In the genomic region with DNA sequence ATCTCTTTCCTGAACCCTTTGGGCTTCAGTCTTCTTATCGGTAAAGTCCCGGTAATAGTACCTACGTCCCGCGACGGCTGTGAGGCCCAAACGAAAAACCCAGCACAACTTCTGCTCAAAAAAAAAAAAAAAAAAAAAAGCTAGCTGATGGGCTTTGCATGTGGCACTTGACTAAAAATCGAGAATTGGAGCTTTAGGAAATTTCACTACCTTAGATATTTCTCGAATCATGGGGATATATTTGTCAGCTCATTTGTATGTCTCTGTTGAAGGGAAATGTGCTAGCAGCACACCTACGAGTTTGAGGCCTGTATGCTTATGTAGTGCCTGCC, we compare ENCODE assay signal across 8 mouse cellular contexts. TPM values are rescaled to one million over a fixed set of nuclear protein-coding genes. Genes with fewer than 3 reads are reported as not detected.
A peak's percentile ranks its signal among the peaks of the same experiment; 100 is the strongest.
DNase-seq lines count a peak whose midpoint lies in the region; ATAC-seq and TF ChIP-seq lines count a peak whose summit lies in the region.

No protein-coding gene starts in this region.

- peaks cover 34% of the 10 kb centered on the region for H3K4me1 ChIP-seq in heart, embryonic 13.5 days
- no peaks in the 10 kb centered on the region for H3K4me1 ChIP-seq in ES-Bruce4 (ENCODE audit: control insufficient read depth, insufficient read depth, low read length)
- H3K4me1 ChIP-seq in forebrain, embryonic 15.5 days = peaks cover 21% of the 10 kb centered on the region

- TF ChIP-seq CTCF in ES-Bruce4 (IDR thresholded peaks at IDR 0.05; ENCODE audit: low read depth, low read length) = no peak

- no peaks in the 10 kb centered on the region for H3K27me3 ChIP-seq in heart, embryonic 13.5 days (replicated peaks)
- no peaks in the 10 kb centered on the region for H3K27me3 ChIP-seq in ES-Bruce4 (ENCODE audit: control insufficient read depth, insufficient read depth, low read length, poor library complexity, severe bottlenecking)
- no peaks in the 10 kb centered on the region for H3K27me3 ChIP-seq in forebrain, embryonic 15.5 days

- H3K36me3 ChIP-seq in heart, embryonic 13.5 days = peaks cover 20% of the 10 kb centered on the region
- H3K36me3 ChIP-seq in ES-Bruce4 (ENCODE audit: control insufficient read depth, insufficient read depth, low read length, poor library complexity, severe bottlenecking) = peaks cover 7% of the 10 kb centered on the region
- no peaks in the 10 kb centered on the region; the same call in 1 of the 2 replicates for H3K36me3 ChIP-seq in forebrain, embryonic 15.5 days
- no peaks in the 10 kb centered on the region for H3K36me3 ChIP-seq in macrophage (ENCODE audit: inconsistent target)

- H3K9ac ChIP-seq in heart, embryonic 13.5 days = peak overlapping the region; percentile 95
- peak overlapping the region; percentile 93 for H3K9ac ChIP-seq in ES-Bruce4 (ENCODE audit: low read depth, poor library complexity, severe bottlenecking)
- H3K9ac ChIP-seq in forebrain, embryonic 15.5 days (replicated peaks) = peak overlapping the region; percentile 92

- no peaks in the 10 kb centered on the region for H3K9me3 ChIP-seq in heart, embryonic 13.5 days
- no peaks in the 10 kb centered on the region for H3K9me3 ChIP-seq in ES-Bruce4 (replicated peaks; ENCODE audit: control insufficient read depth, insufficient read depth, low read length, poor library complexity, severe bottlenecking)
- H3K9me3 ChIP-seq in forebrain, embryonic 15.5 days = no peaks in the 10 kb centered on the region

- H3K79me2 ChIP-seq in macrophage (ENCODE audit: inconsistent target) = peaks cover 53% of the 10 kb centered on the region

- TF ChIP-seq POLR2A in ES-Bruce4 (IDR thresholded peaks at IDR 0.05; ENCODE audit: insufficient read depth, low read length) = no peak

- no peak overlapping the region for H3K27ac ChIP-seq in heart, embryonic 13.5 days (replicated peaks)
- no peak overlapping the region for H3K27ac ChIP-seq in ES-Bruce4 (ENCODE audit: insufficient read depth, low read length)
- peak overlapping the region; percentile 83; the same call in 1 of the 2 replicates for H3K27ac ChIP-seq in forebrain, embryonic 15.5 days (replicated peaks)
- 0 out of 2 replicates have a peak overlapping the region, but pooled peaks have one; percentile 2 for H3K27ac ChIP-seq in macrophage

- intact Hi-C loops in heart, postnatal 36 days (cut with DNase I) = no loop called here

- peak overlapping the region; percentile 71 for H3K4me2 ChIP-seq in heart, embryonic 13.5 days
- H3K4me2 ChIP-seq in forebrain, embryonic 15.5 days (replicated peaks) = peak overlapping the region; percentile 67

- no peak for ATAC-seq in heart, embryonic 13.5 days (ENCODE audit: extremely low read depth, insufficient number of reproducible peaks, low FRiP score, low TSS enrichment)
- no peak for ATAC-seq in forebrain, embryonic 15.5 days (replicated peaks)

- no peak for TF ChIP-seq EP300 in ES-Bruce4 (IDR thresholded peaks at IDR 0.05; ENCODE audit: insufficient read depth, low read depth, low read length)

- no peak for DNase-seq in heart, postnatal 36 days
- DNase-seq in gastrocnemius, adult 8-10 months (ENCODE audit: low spot score in 2 of 2) = no peak
- DNase-seq in natural killer cell, adult 2 months (ENCODE audit: low spot score in 2 of 2) = no peak
- DNase-seq in adrenal gland, postnatal 4 days (ENCODE audit: low spot score in 2 of 2) = no peak

- WGBS in heart, embryonic 13.5 days = 1% methylated on average over 10 of the region's 10 CpGs
- WGBS in forebrain, embryonic 15.5 days = under 1% methylated on average over 10 of the region's 10 CpGs
- WGBS in macrophage (ENCODE audit: missing documents) = 5% methylated on average over 10 of the region's 10 CpGs

- peak overlapping the region; percentile 69 for H3K4me3 ChIP-seq in heart, embryonic 13.5 days
- H3K4me3 ChIP-seq in ES-Bruce4 (ENCODE audit: low read depth, low read length) (peak overlapping the region; percentile 77), macrophage (ENCODE audit: inconsistent target) (peak overlapping the region; percentile 74)
- peak overlapping the region; percentile 96 for H3K4me3 ChIP-seq in forebrain, embryonic 15.5 days

RNA-seq across cellular contexts. Expression of gene Arpp19, which starts 0.9 kb away (rescaled TPM):
- polyA plus RNA-seq in heart, embryonic 13.5 days (2015; fragmentation: Nextera tagmentation; extraction: Ambion mirVana) = 205 and 219 TPM in 2 replicates
- 100 to 1,000 TPM; 169 to 182 TPM for total RNA-seq in heart, postnatal 36 days (2021)
- 262 and 284 TPM in 2 replicates for polyA plus RNA-seq in ES-Bruce4 (2011; ENCODE audit: insufficient read depth, insufficient read length, low read depth, missing spikeins)
- 230 and 242 TPM in 2 replicates for polyA plus RNA-seq in forebrain, embryonic 15.5 days (2015; fragmentation: Nextera tagmentation; extraction: Ambion mirVana)
- 10 to 100 TPM in 23 of 26 experiments, 1 to 10 TPM in 3; 7.2 to 46.6 (median 29.1) TPM for total RNA-seq in macrophage (2018; cell fraction: chromatin; rRNA removed)
- total RNA-seq in macrophage (2018; cell fraction: cytosol; rRNA removed) = 10 to 100 TPM; 42.6 to 83.7 (median 54.2) TPM
- total RNA-seq in macrophage (2018; cell fraction: nucleus; rRNA removed) = 10 to 100 TPM in 24 of 26 experiments, 1 to 10 TPM in 2; 8.5 to 43.3 (median 20.1) TPM
- 94.3 to 161 TPM (median 114 TPM) in 3 replicates for polyA plus RNA-seq in macrophage (2018)
- total RNA-seq in gastrocnemius, adult 8-10 months (2022) = 100 to 1,000 TPM; 114 to 163 (median 138) TPM
- 100 to 1,000 TPM; 246 to 283 TPM for total RNA-seq in adrenal gland, postnatal 4 days (2021)

RNA-seq across cellular contexts. Expression of gene Myo5a, which starts 32.5 kb away (rescaled TPM):
- polyA plus RNA-seq in heart, embryonic 13.5 days (2015; fragmentation: Nextera tagmentation; extraction: Ambion mirVana) = 6.7 and 8.2 TPM in 2 replicates
- 10 to 100 TPM; 10.7 to 12.2 TPM for total RNA-seq in heart, postnatal 36 days (2021)
- polyA plus RNA-seq in ES-Bruce4 (2011; ENCODE audit: insufficient read depth, insufficient read length, low read depth, missing spikeins) (91.8 and 98.0 TPM in 2 replicates), macrophage (2018) (290 to 945 TPM (median 467 TPM) in 3 replicates)
- polyA plus RNA-seq in forebrain, embryonic 15.5 days (2015; fragmentation: Nextera tagmentation; extraction: Ambion mirVana) = 33.5 and 33.6 TPM in 2 replicates
- total RNA-seq in macrophage (2018; cell fraction: chromatin; rRNA removed) = 1,000 to 10,000 TPM in 14 of 26 experiments, 100 to 1,000 TPM in 12; 274 to 2,515 (median 1,017) TPM
- 100 to 1,000 TPM; 215 to 918 (median 488) TPM for total RNA-seq in macrophage (2018; cell fraction: cytosol; rRNA removed)
- 1,000 to 10,000 TPM in 7 of 26 experiments, 100 to 1,000 TPM in 19; 243 to 1,634 (median 599) TPM for total RNA-seq in macrophage (2018; cell fraction: nucleus; rRNA removed)
- 10 to 100 TPM; 10.6 to 14.9 (median 13.0) TPM for total RNA-seq in gastrocnemius, adult 8-10 months (2022)
- total RNA-seq in adrenal gland, postnatal 4 days (2021) = 10 to 100 TPM; 33.6 to 37.9 TPM

Comparison
In these comparisons a context has a peak if more than half of its experiments do, and no peak if none do; other contexts are left out.
1. H3K27ac ChIP-seq: peak in forebrain, embryonic 15.5 days (single experiment) and macrophage (single experiment); none in heart, embryonic 13.5 days (single experiment) and ES-Bruce4 (single experiment).
2. Peak in every context shown above with its lines, with median percentiles within 50 percentile points of each other: H3K4me3 ChIP-seq and H3K9ac ChIP-seq.